Mouse (Mus musculus): ENCODE results near the gene Slit3. TPM values are rescaled to one million over a fixed set of nuclear protein-coding genes. Genes with fewer than 3 reads are reported as not detected.

Slit3 gene
- total RNA-seq (2015; ENCODE audit: low replicate concordance) (not detected in 2 replicates), total RNA-seq (2017; ENCODE audit: low replicate concordance) (0.14 TPM in 1 of 2 replicates, not detected in the other)

GRCm38 (mm10) chr11:35120894-35121610 lies at the start of gene Slit3:
Gene Slit3, plus strand, starts transcription at chr11:35121224.
- no peak for ATAC-seq (replicated peaks; ENCODE audit: low FRiP score, poor library complexity, severe bottlenecking)

GRCm38 (mm10) chr11:35071451-35071850 lies 49.6 kb upstream of the Slit3 start:
- no peak for ATAC-seq (replicated peaks; ENCODE audit: low FRiP score, poor library complexity, severe bottlenecking)

GRCm38 (mm10) chr11:35075411-35075810 lies 45.6 kb upstream of the Slit3 start:
- no peak for ATAC-seq (replicated peaks; ENCODE audit: low FRiP score, poor library complexity, severe bottlenecking)

GRCm38 (mm10) chr11:35080451-35081125 lies 40.4 kb upstream of the Slit3 start:
- ATAC-seq (replicated peaks; ENCODE audit: low FRiP score, poor library complexity, severe bottlenecking) = no peak

GRCm38 (mm10) chr11:35082297-35082696 lies 38.7 kb upstream of the Slit3 start:
- no peak for ATAC-seq (replicated peaks; ENCODE audit: low FRiP score, poor library complexity, severe bottlenecking)

GRCm38 (mm10) chr11:35083049-35083448 lies 38.0 kb upstream of the Slit3 start:
- no peak for ATAC-seq (replicated peaks; ENCODE audit: low FRiP score, poor library complexity, severe bottlenecking)

GRCm38 (mm10) chr11:35085351-35085750 lies 35.7 kb upstream of the Slit3 start:
- no peak for ATAC-seq (replicated peaks; ENCODE audit: low FRiP score, poor library complexity, severe bottlenecking)

- no peak for ATAC-seq (replicated peaks; ENCODE audit: low FRiP score, poor library complexity, severe bottlenecking)
Observed at GRCm38 (mm10) chr11:35086029-35086428, 35.0 kb upstream of the Slit3 start.

GRCm38 (mm10) chr11:35087454-35087853 lies 33.6 kb upstream of the Slit3 start:
- no peak for ATAC-seq (replicated peaks; ENCODE audit: low FRiP score, poor library complexity, severe bottlenecking)

- no peak for ATAC-seq (replicated peaks; ENCODE audit: low FRiP score, poor library complexity, severe bottlenecking)
Observed at GRCm38 (mm10) chr11:35088136-35088535, 32.9 kb upstream of the Slit3 start.

- ATAC-seq (replicated peaks; ENCODE audit: low FRiP score, poor library complexity, severe bottlenecking) = no peak
Observed at GRCm38 (mm10) chr11:35090629-35091335, 30.2 kb upstream of the Slit3 start.

- ATAC-seq (replicated peaks; ENCODE audit: low FRiP score, poor library complexity, severe bottlenecking) = no peak
Observed at GRCm38 (mm10) chr11:35096538-35096937, 24.5 kb upstream of the Slit3 start.

- ATAC-seq (replicated peaks; ENCODE audit: low FRiP score, poor library complexity, severe bottlenecking) = no peak
Observed at GRCm38 (mm10) chr11:35109781-35110180, 11.2 kb upstream of the Slit3 start.

GRCm38 (mm10) chr11:35110784-35111183 lies 10.2 kb upstream of the Slit3 start:
- ATAC-seq (replicated peaks; ENCODE audit: low FRiP score, poor library complexity, severe bottlenecking) = no peak

GRCm38 (mm10) chr11:35113290-35113689 lies 7.7 kb upstream of the Slit3 start:
- no peak for ATAC-seq (replicated peaks; ENCODE audit: low FRiP score, poor library complexity, severe bottlenecking)

- ATAC-seq (replicated peaks; ENCODE audit: low FRiP score, poor library complexity, severe bottlenecking) = no peak
Observed at GRCm38 (mm10) chr11:35116436-35116835, 4.6 kb upstream of the Slit3 start.

- ATAC-seq (replicated peaks; ENCODE audit: low FRiP score, poor library complexity, severe bottlenecking) = no peak
Observed at GRCm38 (mm10) chr11:35117871-35118270, 3.2 kb upstream of the Slit3 start.

- no peak for ATAC-seq (replicated peaks; ENCODE audit: low FRiP score, poor library complexity, severe bottlenecking)
Observed at GRCm38 (mm10) chr11:35118731-35119130, 2.3 kb upstream of the Slit3 start.

- no peak for ATAC-seq (replicated peaks; ENCODE audit: low FRiP score, poor library complexity, severe bottlenecking)
Observed at GRCm38 (mm10) chr11:35119360-35119759, 1.7 kb upstream of the Slit3 start.

GRCm38 (mm10) chr11:35120076-35120475 lies 948 bp upstream of the Slit3 start:
- ATAC-seq (replicated peaks; ENCODE audit: low FRiP score, poor library complexity, severe bottlenecking) = no peak

- no peak for ATAC-seq (replicated peaks; ENCODE audit: low FRiP score, poor library complexity, severe bottlenecking)
Observed at GRCm38 (mm10) chr11:35121611-35121959, 561 bp downstream of the Slit3 start.

Measured in erythroblast, adult 5-6 weeks (primary cell).